Mouse (Mus musculus): ENCODE results near the gene Tmprss7.

DNA sequence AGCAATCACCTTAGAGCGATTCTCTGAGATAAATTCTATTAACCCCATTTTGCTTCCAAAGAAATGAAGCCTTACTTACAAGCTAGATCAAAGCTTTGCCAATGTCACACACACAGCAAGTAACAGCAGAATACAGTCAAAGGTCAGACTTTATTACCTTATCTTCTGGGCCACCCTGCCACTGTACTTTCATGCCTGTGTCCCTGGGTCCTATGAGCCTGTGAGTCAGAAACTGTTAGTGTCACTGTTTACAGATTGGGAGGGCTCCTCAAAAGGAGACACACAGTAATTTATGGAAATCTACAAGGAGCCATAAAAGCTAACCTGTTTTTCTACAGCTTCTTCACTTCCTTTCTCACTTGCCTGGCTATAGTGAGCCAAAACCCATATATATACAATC, 35.2 kb downstream of the Tmprss7 start:
- no peak for TF ChIP-seq CTCF (IDR thresholded peaks at IDR 0.05; ENCODE audit: low read depth)
- no peak for TF ChIP-seq EP300 (optimal IDR thresholded peaks at IDR 0.05)
